Mouse (Mus musculus) heart, adult 2 months (tissue): ENCODE measurements around the gene Usp29.

ENCODE experiments used
- CTCF ChIP-seq: fragments of 200-600 bp; IDR thresholded peaks from 2 replicates; pipeline ENCODE4 v1.8.1; 2022; ENCODE audit warnings: antibody characterized with exemption, mild to moderate bottlenecking, moderate library complexity
- EP300 ChIP-seq: fragments of 200-500 bp; IDR thresholded peaks from 2 replicates; pipeline ENCODE4 v1.6.1; 2011; ENCODE audit warnings: low read depth, low read length, control low read depth; ENCODE audit not compliant: insufficient read depth

- TF ChIP-seq CTCF: no peak
- no peak for TF ChIP-seq EP300
Observed at GRCm38 (mm10) chr7:6879512-6880164, 149.3 kb downstream of the Usp29 start.
